Mouse (Mus musculus) limb, embryonic 13.5 days (tissue): ENCODE data around the gene Tiam1. TPM values are rescaled to one million over a fixed set of nuclear protein-coding genes. Genes with fewer than 3 reads are reported as not detected.

ENCODE experiments used
- ATAC-seq: fragments of 200-750 bp; cut with Nextera tagmentation; 2 replicates; pipeline ENCODE4 v1.8.0; 2017; ENCODE audit warnings: low read depth, moderate number of reproducible peaks, moderate TSS enrichment; ENCODE audit not compliant: low FRiP score
- H3K27ac ChIP-seq: fragments of 300-500 bp; sonication (generic); 2 replicates; pipeline ENCODE4 v1.5.1; 2015; ENCODE audit warnings: inconsistent platforms, mild to moderate bottlenecking, moderate library complexity
- H3K27me3 ChIP-seq: fragments of 300-500 bp; sonication (generic); 2 replicates; pipeline ENCODE4 v1.6.1; 2015; ENCODE audit warnings: mild to moderate bottlenecking, inconsistent platforms
- H3K36me3 ChIP-seq: fragments of 300-500 bp; sonication (generic); 2 replicates; pipeline ENCODE4 v1.6.1; 2015; ENCODE audit warnings: inconsistent platforms, mild to moderate bottlenecking, moderate library complexity
- H3K4me1 ChIP-seq: fragments of 300-500 bp; sonication (generic); 2 replicates; pipeline ENCODE4 v1.6.1; 2015; ENCODE audit warnings: inconsistent platforms
- H3K4me2 ChIP-seq: fragments of 300-500 bp; sonication (generic); replicated peaks from 2 replicates; pipeline ENCODE4 v1.6.1; 2015; ENCODE audit warnings: inconsistent platforms, mild to moderate bottlenecking, moderate library complexity
- H3K4me3 ChIP-seq: fragments of 300-500 bp; sonication (generic); 2 replicates; pipeline ENCODE4 v1.5.1; 2015; ENCODE audit warnings: moderate library complexity, mild to moderate bottlenecking, inconsistent platforms
- H3K9ac ChIP-seq: fragments of 300-500 bp; sonication (generic); 2 replicates; pipeline ENCODE4 v1.6.1; 2015; ENCODE audit warnings: mild to moderate bottlenecking, inconsistent platforms
- H3K9me3 ChIP-seq: fragments of 300-500 bp; sonication (generic); 2 replicates; pipeline ENCODE4 v1.6.1; 2016; ENCODE audit warnings: inconsistent platforms
- WGBS: fragments of 180-500 bp; shearing (Covaris S2); methylation state at CpG from one replicate; pipeline ENCODE4 v1.1.7; 2015; 5-methylcytosine and 5-hydroxymethylcytosine counted together
- polyA plus RNA-seq: library from polyadenylated mRNA; unstranded; fragments of >200 nt; fragmentation: Nextera tagmentation; extraction: Ambion mirVana; gene quantifications from 2 replicates; pipeline ENCODE4 v1.2.1, GENCODE M21; 2015

Gene Tiam1
- polyA plus RNA-seq, 1 experiment from 2014 or later: 55.0 TPM

DNA sequence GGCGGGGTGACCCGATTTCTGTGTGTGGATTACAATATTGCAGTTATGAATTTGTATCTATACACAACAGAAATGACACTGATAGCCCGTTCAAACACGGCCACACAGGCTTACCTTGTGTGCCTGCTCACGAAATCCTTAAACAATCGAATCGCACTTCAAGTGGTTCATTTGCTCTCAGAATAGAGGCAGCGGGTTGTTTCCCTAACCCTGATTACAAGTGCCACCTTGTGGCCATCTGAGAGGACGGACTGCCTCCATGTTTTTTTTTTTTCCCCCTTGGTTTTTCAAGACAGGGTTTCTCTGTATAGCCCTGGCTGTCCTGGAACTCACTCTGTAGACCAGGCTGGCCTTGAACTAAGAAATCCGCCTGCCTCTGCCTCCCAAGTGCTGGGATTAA lies 312.4 kb downstream of the Tiam1 start:
- Histone ChIP-seq H3K4me1 (peaks cover 10% of the 10 kb centered on the region), H3K4me3 (no peak overlapping the region), H3K9me3 (no peaks in the 10 kb centered on the region), H3K27ac (no peak overlapping the region), H3K36me3 (peaks cover 50% of the 10 kb centered on the region), H3K9ac (no peak overlapping the region), H3K27me3 (no peaks in the 10 kb centered on the region), H3K4me2 (no peak overlapping the region)
- WGBS: 53% methylated on average over 10 of the region's 10 CpGs
- no peak for ATAC-seq

DNA sequence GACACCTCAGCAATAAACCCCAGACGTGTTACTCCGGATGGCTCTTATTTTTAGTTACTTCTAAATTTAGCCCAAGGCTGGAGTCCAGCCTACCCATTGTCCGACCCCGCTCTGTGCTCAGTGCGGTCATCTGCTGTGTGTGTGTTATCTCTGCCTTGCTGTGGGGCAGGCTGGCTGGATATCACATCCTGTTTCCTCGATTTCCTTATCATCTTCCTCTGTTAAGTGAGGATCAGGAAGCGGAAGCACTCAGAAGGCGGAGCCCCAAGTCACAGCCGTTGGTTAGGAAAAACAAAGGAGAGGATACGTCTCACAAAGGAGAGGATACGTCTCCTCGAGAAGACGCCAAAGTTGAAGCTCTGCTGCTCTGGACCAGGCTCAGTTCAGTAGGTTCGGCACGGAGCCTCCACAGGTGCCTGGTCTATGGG lies 313.3 kb downstream of the Tiam1 start:
- peaks cover 44% of the 10 kb centered on the region for H3K36me3 ChIP-seq
- H3K4me3 ChIP-seq: no peak overlapping the region
- H3K27me3 ChIP-seq: no peaks in the 10 kb centered on the region
- H3K4me1 ChIP-seq: peaks cover 14% of the 10 kb centered on the region
- H3K9ac ChIP-seq: no peak overlapping the region
- no peak overlapping the region for H3K27ac ChIP-seq
- no peaks in the 10 kb centered on the region for H3K9me3 ChIP-seq
- no peak overlapping the region for H3K4me2 ChIP-seq
- WGBS: 87% methylated on average over 15 of the region's 15 CpGs
- ATAC-seq: no peak

DNA sequence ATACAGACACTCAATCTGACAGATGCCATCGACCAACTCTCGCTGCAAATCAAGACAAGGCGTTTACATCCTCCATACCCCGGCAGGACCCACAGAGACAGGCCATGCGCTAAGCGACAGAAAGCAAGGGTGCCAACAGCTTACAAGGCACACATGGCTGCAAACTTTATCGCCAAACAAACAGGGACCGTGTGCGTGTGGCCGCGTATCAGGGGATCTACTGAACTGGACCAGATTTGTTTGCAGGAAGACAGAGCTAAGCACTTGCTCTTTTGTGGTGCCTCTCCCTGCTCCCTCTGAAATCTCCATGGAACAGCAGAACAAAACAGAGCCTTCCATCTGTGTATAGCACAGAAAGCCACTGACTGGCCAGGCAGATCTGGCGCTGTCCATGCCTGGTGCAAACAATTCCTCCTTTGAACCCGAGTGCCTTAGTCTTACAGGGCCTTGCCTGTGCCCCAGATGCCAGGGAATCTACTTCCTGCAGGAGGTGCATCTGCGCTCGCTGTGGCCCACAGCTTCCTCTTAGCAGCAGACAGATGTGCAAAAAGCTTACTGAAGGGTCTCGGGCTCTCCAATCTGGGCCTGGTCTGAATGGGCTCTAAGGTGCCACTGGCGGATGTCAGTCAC lies 316.0 kb downstream of the Tiam1 start:
- H3K36me3 ChIP-seq: peaks cover 29% of the 10 kb centered on the region
- H3K9me3 ChIP-seq: no peaks in the 10 kb centered on the region
- peaks cover 14% of the 10 kb centered on the region for H3K4me1 ChIP-seq
- H3K4me3 ChIP-seq: no peak overlapping the region
- 70% methylated on average over 17 of the region's 17 CpGs for WGBS
- H3K9ac ChIP-seq: no peak overlapping the region; the same call in 1 of the 2 replicates
- H3K4me2 ChIP-seq: no peak overlapping the region
- no peaks in the 10 kb centered on the region for H3K27me3 ChIP-seq
- no peak overlapping the region for H3K27ac ChIP-seq
- ATAC-seq: no peak

DNA sequence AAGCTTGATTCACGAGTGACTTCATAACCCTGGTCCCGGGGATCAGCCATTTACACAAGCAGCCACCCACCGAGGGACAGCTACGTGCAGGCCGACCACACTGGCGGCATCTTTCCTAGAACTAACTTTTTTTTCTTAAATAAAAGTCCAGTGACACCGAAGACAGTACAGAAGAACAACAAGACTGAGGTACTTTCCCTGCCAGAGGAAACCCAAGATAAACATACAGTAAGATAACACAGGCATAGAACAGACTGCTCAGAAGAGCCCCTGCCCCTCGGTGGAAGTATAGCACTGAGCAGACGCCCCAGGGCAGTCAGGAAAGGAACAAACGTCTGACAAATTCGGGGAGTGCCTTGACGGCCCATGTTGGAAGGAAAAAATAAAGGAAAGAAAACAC lies 317.7 kb downstream of the Tiam1 start:
- H3K4me1 ChIP-seq: peaks cover 14% of the 10 kb centered on the region
- no peaks in the 10 kb centered on the region for H3K9me3 ChIP-seq
- H3K4me2 ChIP-seq: no peak overlapping the region
- H3K4me3 ChIP-seq: no peak overlapping the region
- H3K9ac ChIP-seq: no peak overlapping the region
- 54% methylated on average over 12 of the region's 12 CpGs for WGBS
- no peak for ATAC-seq
- peaks cover 33% of the 10 kb centered on the region for H3K36me3 ChIP-seq
- H3K27me3 ChIP-seq: no peaks in the 10 kb centered on the region
- H3K27ac ChIP-seq: no peak overlapping the region

DNA sequence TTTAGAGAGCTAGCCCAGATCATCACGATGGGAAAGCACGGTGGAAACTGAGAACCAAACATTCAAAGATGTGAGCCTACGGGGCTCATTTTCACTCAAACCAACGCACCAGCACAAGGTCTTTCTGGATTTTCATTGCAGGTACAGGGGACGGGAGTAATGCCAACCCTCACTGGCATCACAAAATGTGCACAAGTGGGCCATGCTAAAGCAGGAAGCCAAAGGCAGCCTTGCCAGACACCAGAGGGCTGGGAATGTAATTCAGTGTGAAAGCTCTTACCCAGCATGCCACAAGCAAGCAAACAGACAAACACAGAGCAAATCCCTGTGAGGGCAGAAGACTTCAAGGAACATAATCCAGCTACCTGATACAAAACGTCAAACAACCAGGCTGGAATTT lies 320.7 kb downstream of the Tiam1 start:
- Histone ChIP-seq H3K4me3 (no peak overlapping the region), H3K27me3 (peaks cover 8% of the 10 kb centered on the region; the same call in 1 of the 2 replicates), H3K4me2 (no peak overlapping the region), H3K9ac (no peak overlapping the region), H3K36me3 (peaks cover 30% of the 10 kb centered on the region), H3K4me1 (peaks cover 22% of the 10 kb centered on the region), H3K27ac (no peak overlapping the region), H3K9me3 (no peaks in the 10 kb centered on the region)
- 87% methylated on average over 6 of the region's 6 CpGs for WGBS
- no peak for ATAC-seq

DNA sequence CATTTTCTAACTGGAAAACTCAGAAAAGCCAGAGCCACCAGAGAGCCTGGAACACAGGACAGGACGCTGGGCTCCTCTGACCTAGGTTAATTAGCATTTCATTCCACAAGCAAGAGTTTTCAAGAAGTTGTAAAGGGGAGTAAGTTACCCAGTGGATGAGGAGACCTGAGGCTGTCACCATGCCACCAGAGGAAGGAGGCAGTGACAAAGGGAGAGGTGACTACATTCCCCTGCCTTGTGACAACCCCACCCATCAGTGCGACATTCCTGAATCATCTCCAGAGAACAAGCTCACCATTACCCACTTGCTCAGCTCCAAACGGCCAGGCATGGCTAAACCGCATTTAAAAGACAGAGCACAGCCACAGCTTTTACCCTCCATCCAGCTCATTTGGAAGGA lies 324.9 kb downstream of the Tiam1 start:
- 22% methylated on average over 4 of the region's 4 CpGs for WGBS
- Histone ChIP-seq H3K36me3 (peaks cover 23% of the 10 kb centered on the region), H3K4me1 (peaks cover 30% of the 10 kb centered on the region), H3K9ac (no peak overlapping the region), H3K4me3 (peak overlapping the region; percentile 47), H3K4me2 (peak overlapping the region; percentile 86), H3K9me3 (no peaks in the 10 kb centered on the region), H3K27ac (no peak overlapping the region), H3K27me3 (peaks cover 8% of the 10 kb centered on the region; the same call in 1 of the 2 replicates)
- ATAC-seq: no peak

DNA sequence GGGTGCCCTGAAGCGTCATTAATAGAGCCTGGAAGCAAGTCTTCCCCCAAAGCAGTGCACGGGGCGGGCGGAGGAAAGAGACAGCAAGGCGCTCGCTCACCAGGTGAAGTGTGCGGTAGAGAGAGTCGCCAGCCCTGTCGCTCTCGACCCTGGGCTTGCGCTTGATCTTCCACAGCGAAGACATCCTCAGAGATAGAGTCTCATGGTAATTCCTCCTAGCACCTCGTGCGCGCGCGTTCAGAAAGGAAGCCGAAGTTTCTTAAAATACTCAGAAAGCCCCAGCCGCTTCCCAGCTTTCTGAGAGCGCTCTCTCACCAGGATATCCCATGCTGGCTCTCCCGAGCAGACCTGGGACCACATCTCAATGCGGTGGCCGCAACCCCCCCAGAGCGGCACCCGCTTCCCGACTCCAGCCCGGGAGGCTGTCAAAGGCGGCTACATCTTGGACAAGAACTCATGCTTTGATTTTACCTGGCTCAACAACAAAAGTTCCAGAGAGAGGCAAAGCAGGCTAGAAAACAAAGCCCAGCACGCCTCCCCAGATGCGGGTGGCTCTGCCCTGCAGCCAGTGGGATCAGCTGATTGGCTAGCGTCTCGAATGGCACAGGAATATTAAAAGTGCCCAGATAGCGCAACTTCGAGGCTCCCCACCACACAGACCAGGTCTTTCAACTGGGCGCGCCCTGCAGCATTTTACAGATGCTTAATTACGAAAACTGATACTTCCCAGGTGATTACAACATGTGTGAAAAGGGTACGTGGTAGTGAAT lies 325.5 kb downstream of the Tiam1 start:
- peak; percentile 70; the same call in 1 of the 2 replicates for ATAC-seq
- Histone ChIP-seq H3K9ac (peak overlapping the region; percentile 61), H3K27me3 (peaks cover 8% of the 10 kb centered on the region; the same call in 1 of the 2 replicates), H3K4me3 (peak overlapping the region; percentile 47), H3K36me3 (peaks cover 24% of the 10 kb centered on the region), H3K9me3 (no peaks in the 10 kb centered on the region), H3K27ac (no peak overlapping the region), H3K4me1 (peaks cover 30% of the 10 kb centered on the region), H3K4me2 (peak overlapping the region; percentile 86)
- 1% methylated on average over 38 of the region's 38 CpGs for WGBS

DNA sequence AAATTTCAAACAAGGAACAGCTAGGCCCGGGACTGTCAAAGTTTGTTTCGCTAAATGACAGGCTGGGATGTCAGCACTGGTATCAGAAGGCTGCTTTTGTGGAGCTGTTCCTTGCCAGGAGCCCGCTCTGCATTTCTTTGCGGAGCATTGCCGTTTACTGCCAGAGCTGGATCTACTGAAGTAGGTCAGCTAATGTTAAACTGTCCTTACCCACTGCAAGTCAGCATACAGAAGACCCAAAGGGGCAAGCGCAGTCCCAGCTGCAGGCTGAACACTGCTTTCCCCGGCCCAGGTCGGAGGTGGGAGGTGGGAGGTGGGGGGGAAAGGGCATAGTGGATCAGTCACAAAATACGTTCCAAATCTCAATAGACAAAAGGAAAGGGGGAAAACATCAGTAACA lies 326.3 kb downstream of the Tiam1 start:
- Histone ChIP-seq H3K9me3 (no peaks in the 10 kb centered on the region), H3K4me3 (no peak overlapping the region), H3K4me1 (peaks cover 30% of the 10 kb centered on the region), H3K27ac (no peak overlapping the region), H3K27me3 (peaks cover 8% of the 10 kb centered on the region; the same call in 1 of the 2 replicates), H3K4me2 (peak overlapping the region; percentile 86), H3K36me3 (peaks cover 31% of the 10 kb centered on the region), H3K9ac (no peak overlapping the region)
- WGBS: 15% methylated on average over 9 of the region's 9 CpGs
- ATAC-seq: no peak

DNA sequence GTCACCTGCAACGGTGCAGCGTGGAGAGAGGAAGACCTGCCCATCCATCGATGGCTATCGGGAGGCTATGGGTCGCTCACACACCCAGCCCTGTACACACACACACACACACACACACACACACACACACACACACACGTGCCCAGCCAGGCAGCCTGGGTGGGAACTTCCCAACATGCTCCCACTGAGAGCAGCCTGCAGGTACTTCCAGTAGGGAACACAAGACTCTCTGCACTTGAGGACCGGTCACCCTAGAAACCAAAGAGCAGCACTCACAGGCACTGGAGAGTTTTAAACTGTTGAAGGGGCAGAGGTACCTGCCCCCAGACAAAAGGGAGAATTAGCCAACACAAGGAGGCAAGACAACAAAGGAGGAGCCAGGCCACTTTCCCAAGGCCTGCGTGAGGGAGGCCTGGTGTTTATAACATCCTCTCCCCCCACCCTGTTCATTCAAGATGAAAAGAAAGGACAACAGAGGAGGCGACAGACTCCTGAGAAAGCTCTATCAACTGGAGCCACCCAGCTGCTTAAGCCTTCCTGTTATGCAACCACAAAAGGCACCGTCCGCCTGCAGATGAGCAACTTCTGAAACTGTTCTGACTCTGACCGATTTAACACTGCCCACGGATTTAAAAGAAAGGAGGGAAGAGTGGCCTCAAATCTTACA lies 326.9 kb downstream of the Tiam1 start:
- Histone ChIP-seq H3K27ac (no peak overlapping the region), H3K4me2 (no peak overlapping the region), H3K36me3 (peaks cover 34% of the 10 kb centered on the region), H3K4me1 (peaks cover 30% of the 10 kb centered on the region), H3K9me3 (no peaks in the 10 kb centered on the region), H3K4me3 (no peak overlapping the region), H3K27me3 (peaks cover 8% of the 10 kb centered on the region; the same call in 1 of the 2 replicates), H3K9ac (no peak overlapping the region)
- no peak for ATAC-seq
- 49% methylated on average over 13 of the region's 13 CpGs for WGBS

DNA sequence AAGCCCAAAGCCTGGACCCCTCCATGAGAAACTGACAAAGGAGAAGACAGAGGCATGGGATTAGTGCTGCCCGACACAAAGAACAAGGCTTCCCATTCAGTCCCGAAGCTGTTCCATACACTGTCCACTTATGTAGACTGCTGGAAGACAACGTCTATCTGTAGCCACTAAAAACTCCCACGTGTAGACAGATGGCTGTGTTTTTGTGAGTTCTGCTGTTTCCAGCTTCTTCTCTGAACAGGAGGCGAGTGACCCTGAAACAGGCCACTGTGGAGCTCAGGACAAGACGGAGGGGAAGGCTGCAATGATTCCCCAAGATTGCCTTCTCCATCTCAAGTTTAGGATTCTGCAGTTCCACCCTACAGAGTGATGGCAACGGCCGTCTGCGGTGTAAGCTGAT lies 330.0 kb downstream of the Tiam1 start:
- peaks cover 27% of the 10 kb centered on the region for H3K4me1 ChIP-seq
- H3K27me3 ChIP-seq: no peaks in the 10 kb centered on the region
- WGBS: 85% methylated on average over 9 of the region's 9 CpGs
- no peak for ATAC-seq
- H3K9ac ChIP-seq: no peak overlapping the region
- no peaks in the 10 kb centered on the region for H3K9me3 ChIP-seq
- peaks cover 43% of the 10 kb centered on the region for H3K36me3 ChIP-seq
- H3K27ac ChIP-seq: no peak overlapping the region
- no peak overlapping the region for H3K4me3 ChIP-seq
- H3K4me2 ChIP-seq: no peak overlapping the region

DNA sequence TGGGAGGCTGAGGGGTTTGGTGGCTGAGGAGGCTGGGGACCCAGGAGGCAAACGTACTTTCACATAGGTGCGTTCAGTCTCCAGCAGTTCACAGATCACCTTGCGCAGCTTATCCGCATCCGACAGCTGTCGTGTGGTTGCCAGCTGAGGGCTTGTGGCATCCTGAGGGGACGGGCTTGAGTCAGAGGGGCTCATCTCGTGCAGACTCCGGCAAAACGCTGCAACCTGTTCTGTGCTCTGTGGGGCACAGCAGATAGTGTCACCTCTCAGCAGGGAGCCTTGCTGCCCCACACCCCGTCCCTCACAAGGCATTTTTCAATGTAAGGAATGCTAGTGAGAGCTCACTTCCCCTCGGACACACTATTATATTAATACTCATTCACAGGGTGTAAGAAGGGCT lies 330.7 kb downstream of the Tiam1 start:
- H3K36me3 ChIP-seq: peaks cover 49% of the 10 kb centered on the region
- no peaks in the 10 kb centered on the region for H3K9me3 ChIP-seq
- peaks cover 20% of the 10 kb centered on the region; the same call in 1 of the 2 replicates for H3K4me1 ChIP-seq
- no peak for ATAC-seq
- no peaks in the 10 kb centered on the region for H3K27me3 ChIP-seq
- no peak overlapping the region for H3K9ac ChIP-seq
- H3K27ac ChIP-seq: no peak overlapping the region
- H3K4me3 ChIP-seq: no peak overlapping the region
- 85% methylated on average over 12 of the region's 12 CpGs for WGBS
- no peak overlapping the region for H3K4me2 ChIP-seq

DNA sequence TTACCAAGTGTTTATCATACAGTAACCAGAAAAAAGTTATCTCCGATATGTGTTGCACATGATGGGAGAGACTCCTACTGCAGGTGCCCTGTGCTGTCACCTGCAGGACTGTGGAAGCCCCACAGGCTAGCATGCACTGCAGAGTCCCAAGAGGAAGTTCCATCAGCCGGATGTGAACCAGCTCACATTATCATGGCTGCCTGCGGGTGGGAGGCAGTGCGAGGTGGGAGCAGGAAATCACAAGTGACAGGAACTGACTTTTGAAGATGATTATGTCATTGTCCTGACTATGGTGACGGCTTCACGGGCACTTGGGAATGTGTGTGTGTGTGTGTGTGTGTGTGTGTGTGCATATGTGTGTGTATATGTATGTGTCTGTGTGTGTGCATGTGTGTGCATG lies 333.2 kb downstream of the Tiam1 start:
- no peak for ATAC-seq
- 96% methylated on average over 6 of the region's 6 CpGs for WGBS
- peaks cover 59% of the 10 kb centered on the region for H3K36me3 ChIP-seq
- H3K9ac ChIP-seq: no peak overlapping the region
- H3K4me2 ChIP-seq: no peak overlapping the region
- H3K27ac ChIP-seq: no peak overlapping the region
- no peaks in the 10 kb centered on the region for H3K27me3 ChIP-seq
- H3K4me1 ChIP-seq: peaks cover 15% of the 10 kb centered on the region; the same call in 1 of the 2 replicates
- H3K4me3 ChIP-seq: no peak overlapping the region
- no peaks in the 10 kb centered on the region for H3K9me3 ChIP-seq
